Mouse (Mus musculus) MEL (cell line): ENCODE results near the gene Rpa1. TPM values are rescaled to one million over a fixed set of nuclear protein-coding genes. Genes with fewer than 3 reads are reported as not detected.
A peak's percentile ranks its signal among the peaks of the same experiment; 100 is the strongest.

Experiments used
- DNase-seq: peaks from one replicate; pipeline ENCODE4 v3.0.0; 2011; ENCODE audit warnings: low read depth, low spot score
- H3K27ac ChIP-seq: 2 replicates; pipeline ENCODE4 v1.5.1; 2012; ENCODE audit warnings: low read depth, mild to moderate bottlenecking, control low read depth, low read length, moderate library complexity; ENCODE audit not compliant: control insufficient read depth
- H3K27me3 ChIP-seq, 2 experiments: fragments of 150-350 bp in 1 of 2; sonication (generic) in 1 of 2; 2 replicates each; pipeline ENCODE4 v1.6.1; 2012; ENCODE audit warnings: low read length in 2 of 2, mild to moderate bottlenecking in 2 of 2, improper control_type of control experiment in 1 of 2, moderate library complexity in 1 of 2; ENCODE audit not compliant: insufficient read depth in 2 of 2, control insufficient read depth in 1 of 2
- H3K36me3 ChIP-seq, 2 experiments: 2 replicates each; pipeline ENCODE4 v1.6.1; 2012 to 2014; ENCODE audit warnings: low read length in 2 of 2, improper control_type of control experiment in 1 of 2, inconsistent platforms in 1 of 2, mild to moderate bottlenecking in 1 of 2; ENCODE audit not compliant: insufficient read depth in 2 of 2, control insufficient read depth in 1 of 2
- H3K4me1 ChIP-seq, 2 experiments: fragments of 150-350 bp in 1 of 2; sonication (generic) in 1 of 2; 2 replicates each; pipeline ENCODE4 v1.6.1; 2012; ENCODE audit warnings: low read length in 2 of 2, improper control_type of control experiment in 1 of 2, mild to moderate bottlenecking in 1 of 2; ENCODE audit not compliant: insufficient read depth in 2 of 2, control insufficient read depth in 1 of 2
- H3K4me3 ChIP-seq, 2 experiments: fragments of 150-350 bp in 1 of 2; sonication (generic) in 1 of 2; 2 replicates each; pipeline ENCODE4 v1.5.1; 2012; ENCODE audit warnings: low read depth in 2 of 2, low read length in 2 of 2, mild to moderate bottlenecking in 2 of 2, moderate library complexity in 2 of 2, control low read depth in 1 of 2, improper control_type of control experiment in 1 of 2; ENCODE audit not compliant: control insufficient read depth in 1 of 2, insufficient read depth in 1 of 2
- H3K79me2 ChIP-seq: 2 replicates; pipeline ENCODE4 v1.6.1; 2012; ENCODE audit warnings: mild to moderate bottlenecking, low read length, moderate library complexity; ENCODE audit not compliant: control insufficient read depth, poor library complexity, insufficient read depth
- H3K9ac ChIP-seq: 2 replicates; pipeline ENCODE4 v1.6.1; 2012; ENCODE audit warnings: low read depth, mild to moderate bottlenecking, control low read depth, low read length, moderate library complexity; ENCODE audit not compliant: control insufficient read depth, poor library complexity, severe bottlenecking
- H3K9me3 ChIP-seq: fragments of 150-350 bp; sonication (generic); replicated peaks from 2 replicates; pipeline ENCODE4 v1.6.1; 2012; ENCODE audit warnings: mild to moderate bottlenecking, low read length, improper control_type of control experiment, moderate library complexity; ENCODE audit not compliant: insufficient read depth
- BHLHE40 ChIP-seq: IDR thresholded peaks from 2 replicates; pipeline ENCODE4 v1.6.1; 2012; ENCODE audit warnings: low read depth, mild to moderate bottlenecking, inconsistent platforms, low read length, improper control_type of control experiment, borderline replicate concordance
- CHD1 ChIP-seq: IDR thresholded peaks from 2 replicates; pipeline ENCODE4 v1.6.1; 2012; ENCODE audit warnings: low read depth, mild to moderate bottlenecking, inconsistent platforms, low read length, improper control_type of control experiment
- CHD2 ChIP-seq: IDR thresholded peaks from 2 replicates; pipeline ENCODE4 v1.6.1; 2011; ENCODE audit warnings: low read length, improper control_type of control experiment
- CTCF ChIP-seq, 3 experiments: IDR thresholded peaks in 2 of 3; conservative IDR thresholded peaks in 1 of 3; 2 replicates each; pipeline ENCODE4 v1.5.1; 2011 to 2012; ENCODE audit warnings: low read length in 3 of 3, low read depth in 2 of 3, mild to moderate bottlenecking in 2 of 3, improper control_type of control experiment in 1 of 3, inconsistent platforms in 1 of 3, mixed read lengths in 1 of 3, moderate library complexity in 1 of 3; ENCODE audit not compliant: control insufficient read depth in 1 of 3, insufficient read depth in 1 of 3, poor library complexity in 1 of 3, severe bottlenecking in 1 of 3
- ELF1 ChIP-seq: IDR thresholded peaks from 2 replicates; pipeline ENCODE4 v1.6.1; 2014; ENCODE audit warnings: low read depth, mild to moderate bottlenecking, inconsistent platforms, low read length, improper control_type of control experiment, moderate library complexity
- EP300 ChIP-seq, 2 experiments: IDR thresholded peaks; 2 replicates each; pipeline ENCODE4 v1.6.1; 2011; ENCODE audit warnings: improper control_type of control experiment in 2 of 2, low read length in 2 of 2, low read depth in 1 of 2, mild to moderate bottlenecking in 1 of 2
- ETS1 ChIP-seq: IDR thresholded peaks from 2 replicates; pipeline ENCODE4 v1.6.1; 2012; ENCODE audit warnings: low read depth, mild to moderate bottlenecking, inconsistent platforms, low read length, improper control_type of control experiment, moderate library complexity
- GABPA ChIP-seq: IDR thresholded peaks from 2 replicates; pipeline ENCODE4 v1.6.1; 2012; ENCODE audit warnings: low read depth, mild to moderate bottlenecking, inconsistent platforms, low read length, improper control_type of control experiment, moderate library complexity
- GATA1 ChIP-seq: IDR thresholded peaks from 2 replicates; pipeline ENCODE4 v1.6.1; 2011; ENCODE audit warnings: low read depth, low read length, improper control_type of control experiment
- JUND ChIP-seq: IDR thresholded peaks from 2 replicates; pipeline ENCODE4 v1.6.1; 2011; ENCODE audit warnings: low read depth, mild to moderate bottlenecking, improper control_type of control experiment, low read length
- KAT2A ChIP-seq: conservative IDR thresholded peaks from 2 replicates; pipeline ENCODE4 v1.6.1; 2012; ENCODE audit warnings: low read depth, low read length, improper control_type of control experiment, inconsistent platforms
- MAFK ChIP-seq: IDR thresholded peaks from 2 replicates; pipeline ENCODE4 v1.6.1; 2011; ENCODE audit warnings: low read depth, mild to moderate bottlenecking, low read length, improper control_type of control experiment, borderline replicate concordance
- MAX ChIP-seq: IDR thresholded peaks from 2 replicates; pipeline ENCODE4 v1.6.1; 2011; ENCODE audit warnings: low read length, improper control_type of control experiment
- MAZ ChIP-seq: IDR thresholded peaks from 2 replicates; pipeline ENCODE4 v1.6.1; 2012; ENCODE audit warnings: low read depth, mild to moderate bottlenecking, inconsistent platforms, low read length, improper control_type of control experiment
- MEF2A ChIP-seq: IDR thresholded peaks from 2 replicates; pipeline ENCODE4 v1.6.1; 2014; ENCODE audit warnings: low read depth, mild to moderate bottlenecking, inconsistent platforms, low read length, improper control_type of control experiment; ENCODE audit not compliant: poor library complexity, insufficient replicate concordance, severe bottlenecking; ENCODE audit errors: extremely low read depth
- MXI1 ChIP-seq: IDR thresholded peaks from 2 replicates; pipeline ENCODE4 v1.6.1; 2011; ENCODE audit warnings: mild to moderate bottlenecking, low read depth, low read length, improper control_type of control experiment
- MYC ChIP-seq: IDR thresholded peaks from 2 replicates; pipeline ENCODE4 v1.6.1; 2011; ENCODE audit warnings: low read depth, mild to moderate bottlenecking, low read length, improper control_type of control experiment, moderate library complexity
- NELFE ChIP-seq: IDR thresholded peaks from 2 replicates; pipeline ENCODE4 v1.6.1; 2011; ENCODE audit warnings: low read depth, low read length, improper control_type of control experiment
- NRF1 ChIP-seq: IDR thresholded peaks from 2 replicates; pipeline ENCODE4 v1.6.1; 2014; ENCODE audit warnings: low read depth, mild to moderate bottlenecking, inconsistent platforms, low read length, improper control_type of control experiment, moderate library complexity; ENCODE audit not compliant: poor library complexity, insufficient read depth, severe bottlenecking
- POLR2A ChIP-seq, 2 experiments: IDR thresholded peaks; 2 replicates each; pipeline ENCODE4 v1.6.1; 2011 to 2012; ENCODE audit warnings: low read length in 2 of 2, mild to moderate bottlenecking in 2 of 2, control low read depth in 1 of 2, improper control_type of control experiment in 1 of 2, low read depth in 1 of 2, moderate library complexity in 1 of 2; ENCODE audit not compliant: control insufficient read depth in 1 of 2, insufficient read depth in 1 of 2, poor library complexity in 1 of 2
- POLR2AphosphoS2 ChIP-seq: IDR thresholded peaks from 2 replicates; pipeline ENCODE4 v1.6.1; 2011; ENCODE audit warnings: low read length, improper control_type of control experiment
- POLR2AphosphoS5 ChIP-seq: IDR thresholded peaks from 2 replicates; pipeline ENCODE4 v1.6.1; 2012; ENCODE audit warnings: low read depth, borderline replicate concordance, mild to moderate bottlenecking, inconsistent platforms, low read length, moderate library complexity, mixed read lengths
- RAD21 ChIP-seq: IDR thresholded peaks from 2 replicates; pipeline ENCODE4 v1.6.1; 2011; ENCODE audit warnings: mild to moderate bottlenecking, low read depth, low read length, improper control_type of control experiment
- RCOR1 ChIP-seq: IDR thresholded peaks from 2 replicates; pipeline ENCODE4 v1.6.1; 2012; ENCODE audit warnings: low read depth, mild to moderate bottlenecking, inconsistent platforms, low read length, improper control_type of control experiment
- SIN3A ChIP-seq: IDR thresholded peaks from 2 replicates; pipeline ENCODE4 v1.6.1; 2012; ENCODE audit warnings: low read length, improper control_type of control experiment, inconsistent platforms
- SMC3 ChIP-seq: IDR thresholded peaks from 2 replicates; pipeline ENCODE4 v1.6.1; 2011; ENCODE audit warnings: low read depth, low read length, improper control_type of control experiment
- TAL1 ChIP-seq: IDR thresholded peaks from 2 replicates; pipeline ENCODE4 v1.6.1; 2012; ENCODE audit warnings: mild to moderate bottlenecking, inconsistent platforms, low read length, moderate library complexity, mixed read lengths
- TBP ChIP-seq: IDR thresholded peaks from 2 replicates; pipeline ENCODE4 v1.8.0; 2011; ENCODE audit warnings: low read depth, low read length, improper control_type of control experiment
- TCF12 ChIP-seq: IDR thresholded peaks from 2 replicates; pipeline ENCODE4 v1.6.1; 2014; ENCODE audit warnings: low read depth, mild to moderate bottlenecking, inconsistent platforms, low read length, improper control_type of control experiment, moderate library complexity
- UBTF ChIP-seq: IDR thresholded peaks from 2 replicates; pipeline ENCODE4 v1.6.1; 2012; ENCODE audit warnings: low read depth, mild to moderate bottlenecking, inconsistent platforms, low read length, improper control_type of control experiment, moderate library complexity, borderline replicate concordance; ENCODE audit not compliant: insufficient read depth
- USF1 ChIP-seq: IDR thresholded peaks from 2 replicates; pipeline ENCODE4 v1.6.1; 2014; ENCODE audit warnings: low read depth, mild to moderate bottlenecking, inconsistent platforms, low read length, improper control_type of control experiment, moderate library complexity
- USF2 ChIP-seq, 2 experiments: IDR thresholded peaks; 2 replicates each; pipeline ENCODE4 v1.6.1; 2011 to 2012; ENCODE audit warnings: improper control_type of control experiment in 2 of 2, low read length in 2 of 2, borderline replicate concordance in 1 of 2, inconsistent platforms in 1 of 2, low read depth in 1 of 2, mild to moderate bottlenecking in 1 of 2; ENCODE audit not compliant: insufficient read depth in 1 of 2
- ZC3H11A ChIP-seq: IDR thresholded peaks from 2 replicates; pipeline ENCODE4 v1.6.1; 2012; ENCODE audit warnings: low read depth, mild to moderate bottlenecking, inconsistent platforms, low read length, improper control_type of control experiment
- ZKSCAN1 ChIP-seq: IDR thresholded peaks from 2 replicates; pipeline ENCODE4 v1.6.1; 2012; ENCODE audit warnings: low read depth, mild to moderate bottlenecking, inconsistent platforms, low read length, improper control_type of control experiment, moderate library complexity
- ZMIZ1 ChIP-seq: IDR thresholded peaks from 2 replicates; pipeline ENCODE4 v1.6.1; 2012; ENCODE audit warnings: low read depth, mild to moderate bottlenecking, inconsistent platforms, low read length, improper control_type of control experiment, moderate library complexity
- ZNF384 ChIP-seq: IDR thresholded peaks from 2 replicates; pipeline ENCODE4 v1.6.1; 2012; ENCODE audit warnings: low read depth, mild to moderate bottlenecking, inconsistent platforms, low read length, improper control_type of control experiment
- polyA plus RNA-seq, 2 experiments: library from polyadenylated mRNA; stranded (reverse) in 1 of 2; unstranded in 1 of 2; fragments of >175 nt in 1 of 2; fragments of >200 nt in 1 of 2; gene quantifications; 2 replicates each; pipeline versions ENCODE4 v1.2.1 to v1.2.4; 2012; ENCODE audit warnings: low replicate concordance in 2 of 2, low read depth in 1 of 2; ENCODE audit not compliant: insufficient read length in 2 of 2, insufficient read depth in 1 of 2, missing spikeins in 1 of 2
- total RNA-seq: library from RNA; depleted of rRNA; stranded (reverse); fragments of 300-350 nt; gene quantifications from 2 replicates; pipeline ENCODE4 v1.2.3, GENCODE M21; 2012

Gene Rpa1
- total and polyA plus RNA-seq, 3 experiments, result 179 to 481 (median 242) TPM

DNA sequence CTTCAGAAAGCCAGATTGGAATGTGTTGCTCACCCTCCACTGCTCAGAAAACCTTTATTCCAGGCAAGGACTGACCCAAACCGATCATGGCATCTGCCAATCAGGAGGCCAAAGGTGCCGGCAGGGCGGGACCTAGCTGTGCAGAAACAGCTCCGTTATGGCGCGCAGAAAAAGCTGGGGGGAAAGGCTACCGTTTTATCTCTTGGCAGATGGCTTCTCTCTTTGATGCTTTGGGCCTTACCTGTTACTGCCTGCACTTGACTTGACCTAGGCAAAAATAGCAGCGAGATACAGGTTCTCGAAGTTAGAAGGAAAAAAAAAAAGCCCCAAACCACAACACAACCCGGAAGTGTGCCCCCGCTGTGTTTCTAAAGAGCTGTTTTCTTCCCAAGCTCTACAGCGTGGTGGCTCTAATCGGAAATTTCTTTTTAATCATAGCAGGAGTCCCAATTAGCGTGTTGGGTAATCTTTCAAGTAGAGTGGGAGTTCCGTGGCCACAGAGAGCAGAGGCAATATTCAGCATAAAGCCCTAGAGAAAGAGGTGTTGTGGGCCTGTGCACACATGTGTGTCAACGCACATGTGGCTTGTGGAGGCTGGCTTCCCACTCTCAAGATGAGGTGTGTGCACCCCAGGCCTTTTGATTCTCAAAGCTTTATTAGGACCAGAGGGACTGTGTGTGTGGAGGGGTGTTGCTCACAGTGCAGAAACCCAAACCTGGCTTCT is 68.6 kb downstream of the Rpa1 start:
- no peaks in the 10 kb centered on the region for H3K79me2 ChIP-seq
- peak overlapping the region; percentile 55 to 58 for H3K4me3 ChIP-seq
- peak overlapping the region; percentile 66 for H3K27ac ChIP-seq
- H3K4me1 ChIP-seq, result peaks cover 0 to 16% of the 10 kb centered on the region in 2 experiments
- peak overlapping the region; percentile 69 for H3K9ac ChIP-seq
- DNase-seq, result peak; percentile 84
- no peaks in the 10 kb centered on the region for H3K9me3 ChIP-seq
- H3K27me3 ChIP-seq, result no peaks in the 10 kb centered on the region
- H3K36me3 ChIP-seq, result peaks cover 0 to 6% of the 10 kb centered on the region in 2 experiments; a peak in 2 of 4 replicates
- TF ChIP-seq KAT2A (no peak), MXI1 (peak; percentile 68; the same call in 1 of the 2 replicates), CHD2 (no peak), CTCF (IDR thresholded peaks at IDR 0.05 in 2 of 3, conservative IDR thresholded peaks at IDR 0.05 in 1 of 3; ENCODE audit: control insufficient read depth in 1 of 3, insufficient read depth in 1 of 3, low read depth in 2 of 3, low read length in 3 of 3, poor library complexity in 1 of 3, severe bottlenecking in 1 of 3) (no peak), MYC (peak; percentile 85), SMC3 (no peak), RAD21 (no peak), ELF1 (peak; percentile 96), ZNF384 (peak; percentile 91), TAL1 (no peak), ETS1 (no peak), POLR2AphosphoS2 (no peak), EP300 (IDR thresholded peaks at IDR 0.05; ENCODE audit: low read depth in 1 of 2, low read length in 2 of 2) (peak in 1 of 2 experiments; percentile 24; a peak in 1 of 4 replicates), UBTF (no peak), MAX (peak; percentile 80), JUND (no peak), NRF1 (no peak), NELFE (peak; percentile 59), USF1 (no peak), MEF2A (0 out of 2 replicates have a peak, but pooled peaks have one; percentile 4), RCOR1 (no peak), USF2 (IDR thresholded peaks at IDR 0.05; ENCODE audit: borderline replicate concordance in 1 of 2, insufficient read depth in 1 of 2, low read depth in 1 of 2, low read length in 2 of 2) (no peak), GABPA (no peak), TCF12 (0 out of 2 replicates have a peak, but pooled peaks have one; percentile 9), BHLHE40 (no peak; the same call in 1 of the 2 replicates), MAZ (peak; percentile 67), POLR2A (IDR thresholded peaks at IDR 0.05; ENCODE audit: control insufficient read depth in 1 of 2, insufficient read depth in 1 of 2, low read depth in 1 of 2, low read length in 2 of 2, poor library complexity in 1 of 2) (peak; percentile 52 to 85; a peak in 3 of 4 replicates), GATA1 (peak; percentile 31; the same call in 1 of the 2 replicates), ZC3H11A (no peak), TBP (peak; percentile 74), POLR2AphosphoS5 (no peak), MAFK (no peak; the same call in 1 of the 2 replicates), CHD1 (no peak), ZKSCAN1 (no peak), SIN3A (peak; percentile 73), ZMIZ1 (no peak)
